Mouse (Mus musculus): Measurements from ENCODE around the gene Fbxw14.
"Not testable (repeated sequence)": the region's sequence is repeated elsewhere in the genome, so short reads cannot be mapped to it uniquely, and the experiment has no call there.

The Fbxw14 gene

GRCm38 (mm10) chr9:109287576-109287975 is at the start of gene Fbxw14:
TSS of gene Fbxw14 (minus strand) at chr9:109287676.
- not testable (repeated sequence) for DNase-seq (ENCODE audit: low spot score)

GRCm38 (mm10) chr9:109263041-109263440 is 24.4 kb downstream of the Fbxw14 start:
- DNase-seq (ENCODE audit: low spot score), result no peak

DNA sequence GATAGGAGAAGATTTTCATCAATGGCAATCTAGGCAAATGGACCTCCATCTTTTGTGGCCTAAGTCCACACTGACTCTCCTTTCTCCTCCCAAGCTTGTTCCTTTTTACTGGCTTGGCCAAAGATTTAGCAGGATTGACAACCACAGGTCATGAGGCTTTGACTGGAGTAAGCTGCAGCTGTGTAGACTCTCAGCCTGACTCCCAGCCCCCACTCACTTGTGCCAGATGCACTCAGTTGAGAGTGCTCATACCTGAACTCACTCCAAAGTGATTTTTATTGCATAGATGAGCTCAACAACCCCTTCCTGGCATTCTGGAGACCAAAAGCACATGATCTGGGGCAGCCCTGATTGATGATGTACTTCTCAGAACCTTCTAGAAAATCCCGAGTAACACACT is 52.8 kb downstream of the Fbxw14 start, which contains the start of gene Fbxw20:
Gene Fbxw20, minus strand, starts transcription at position 101 of the 400 bp plus-strand sequence.
- DNase-seq (ENCODE audit: low spot score), result no peak

Data from urinary bladder, postnatal 25 days (tissue).